Mouse (Mus musculus) mature B cell (primary cell): ENCODE data around the gene H2al2a.
"Not testable (repeated sequence)": the region's sequence is repeated elsewhere in the genome, so short reads cannot be mapped to it uniquely, and the experiment has no call there.

Source experiments
- in situ Hi-C: fragments of 300-500 bp; cut with MboI; formaldehyde crosslinking; loops from 2 replicates; pipeline ENCODE4 v1.14.3; 2019

H2al2a gene

DNA sequence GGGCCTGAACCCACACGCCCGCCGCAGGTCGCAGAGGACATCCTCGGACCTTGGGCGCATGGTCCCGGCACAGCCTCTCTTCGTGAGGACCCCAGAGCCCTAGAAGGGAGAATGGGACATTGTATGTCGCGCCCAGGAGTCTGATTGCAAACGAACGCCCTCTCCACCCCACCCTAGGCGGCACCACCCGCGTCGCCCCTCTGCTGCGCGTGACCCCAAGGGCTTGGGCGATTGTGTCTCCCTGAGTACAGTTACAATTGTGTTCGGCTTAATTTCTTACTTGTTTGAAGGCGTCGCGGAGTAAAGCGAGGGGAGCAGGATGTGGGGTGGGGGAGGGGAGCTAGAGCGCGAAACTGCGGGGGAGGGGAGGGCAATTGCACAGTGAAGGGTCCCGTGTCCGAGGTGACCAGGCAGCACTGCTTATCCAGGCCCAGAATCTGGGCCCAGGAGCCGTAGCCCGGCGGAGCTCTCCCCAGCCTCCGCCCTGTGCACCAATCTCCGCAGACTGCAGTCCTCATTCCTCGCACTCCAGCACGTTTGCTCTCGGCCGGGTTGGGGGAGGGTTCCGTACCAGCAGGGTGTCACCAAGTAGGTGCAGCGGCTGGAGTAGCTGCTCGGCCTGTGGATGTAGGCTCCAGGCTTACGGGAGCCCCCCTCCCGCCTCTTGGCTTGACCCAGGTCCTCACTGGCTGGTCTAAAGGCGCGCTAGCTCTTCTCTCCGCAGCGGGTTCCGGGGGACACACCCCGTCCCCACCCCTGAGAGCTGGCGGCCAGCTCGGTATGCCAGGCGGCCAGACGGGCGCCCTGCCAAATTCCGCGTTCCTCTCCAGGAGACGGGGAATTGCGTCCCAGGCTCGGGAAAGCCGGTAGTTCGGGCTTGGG, 31.6 kb upstream of the H2al2a start:
- in situ Hi-C loops, result loop anchor here (10.0 to 25.0 kb wide), 2 partner anchors 176 to 659 kb away; partner anchors contain the start of genes Bmi1 and Spag6

DNA sequence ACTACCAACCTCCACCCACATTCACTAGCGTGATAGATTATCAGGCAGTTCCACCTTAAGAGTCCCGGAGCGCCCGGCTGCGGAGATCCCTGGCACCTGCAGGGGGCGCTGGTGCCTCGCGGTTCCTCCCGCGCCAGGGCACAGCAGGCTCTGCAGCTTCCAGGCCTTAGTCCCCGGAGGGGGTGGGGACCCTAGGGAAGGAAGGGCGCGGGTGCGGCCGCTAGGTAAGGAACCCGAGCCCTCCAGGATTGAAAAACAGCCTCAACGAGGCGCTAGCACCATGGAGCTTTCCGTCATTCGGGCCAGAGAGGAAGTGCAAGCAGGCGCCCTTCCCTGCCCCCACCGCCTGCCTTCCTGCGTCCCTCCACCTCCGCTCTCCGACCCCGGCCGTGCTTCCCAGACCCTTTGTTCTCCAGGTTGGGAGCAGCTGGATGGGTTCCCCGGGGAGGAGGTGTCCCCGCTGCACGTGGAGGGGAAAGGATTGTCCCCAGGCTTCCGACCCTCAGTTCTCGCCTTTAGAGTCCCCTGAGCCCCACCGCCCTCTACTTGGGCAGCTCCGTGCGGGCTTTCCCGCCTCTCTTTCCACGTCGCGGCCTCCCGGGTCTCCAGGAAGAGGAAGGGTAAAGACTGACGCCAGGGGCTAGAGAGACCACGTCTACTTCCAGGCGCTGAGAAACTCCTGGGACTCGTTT, 30.8 kb upstream of the H2al2a start:
- in situ Hi-C loops, result loop anchor here (10.0 to 25.0 kb wide), 2 partner anchors 177 to 660 kb away; partner anchors contain the start of genes Bmi1 and Spag6

DNA sequence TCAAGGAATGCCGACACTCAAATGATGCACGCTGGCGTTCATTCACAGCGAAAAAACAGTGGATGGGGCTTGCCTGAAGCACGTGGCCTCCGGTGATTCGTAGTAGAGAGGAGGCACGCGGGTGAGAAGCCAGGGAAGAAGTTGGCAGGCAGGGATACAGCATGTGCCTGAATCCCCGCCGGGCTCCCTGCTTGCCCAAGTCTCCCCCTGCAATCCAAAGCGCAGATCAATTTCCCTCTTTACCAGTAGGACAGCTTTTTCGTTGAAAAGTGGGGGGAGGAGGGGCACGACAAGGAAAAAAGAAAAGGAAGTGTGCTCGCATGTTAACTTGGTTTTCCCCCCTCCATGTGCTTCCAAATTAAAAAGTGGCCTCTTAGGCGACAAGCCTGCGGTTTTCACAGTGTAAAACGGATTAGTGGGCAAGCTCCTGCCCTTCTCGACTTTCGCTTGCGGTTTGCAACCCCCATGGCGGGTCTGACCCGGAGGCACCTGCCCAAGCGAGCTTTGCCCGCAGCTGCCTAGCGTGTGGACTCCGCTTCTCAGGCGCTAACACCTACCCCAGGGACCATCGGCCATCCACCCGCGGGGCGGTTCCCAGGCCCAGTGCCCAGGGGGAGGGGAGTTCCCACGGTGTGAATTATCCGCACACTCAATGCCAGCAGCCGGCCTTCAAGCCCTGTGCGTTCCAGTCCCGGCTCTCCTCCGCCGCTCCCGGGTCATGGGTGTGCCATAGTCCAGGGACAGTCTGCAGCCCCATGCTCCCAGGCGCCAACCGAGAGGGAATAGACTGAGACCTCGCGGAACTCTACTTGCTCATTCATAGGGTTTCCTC, 29.6 kb upstream of the H2al2a start:
- in situ Hi-C loops, result loop anchor here (10.0 to 25.0 kb wide), 2 partner anchors 178 to 661 kb away; partner anchors contain the start of genes Bmi1 and Spag6

DNA sequence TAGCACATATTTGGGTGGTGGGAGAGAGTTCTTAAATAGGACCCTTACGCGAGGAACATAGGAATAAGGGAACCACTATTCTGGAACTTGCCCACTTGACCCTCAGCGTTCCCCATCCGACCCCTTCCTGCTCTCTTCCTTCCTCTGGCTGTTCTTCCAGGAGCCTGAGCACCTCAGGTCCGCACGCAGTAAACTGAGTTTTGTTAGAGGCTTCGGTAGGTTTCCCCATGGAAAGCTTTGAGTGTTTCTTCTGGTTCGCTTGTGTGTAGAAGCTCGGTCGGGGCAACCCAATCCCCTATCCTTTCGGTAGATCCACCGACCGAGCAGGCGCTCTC, 29.0 kb upstream of the H2al2a start:
- in situ Hi-C loops, result loop anchor here (10.0 to 25.0 kb wide), 2 partner anchors 179 to 662 kb away; partner anchors contain the start of genes Bmi1 and Spag6

DNA sequence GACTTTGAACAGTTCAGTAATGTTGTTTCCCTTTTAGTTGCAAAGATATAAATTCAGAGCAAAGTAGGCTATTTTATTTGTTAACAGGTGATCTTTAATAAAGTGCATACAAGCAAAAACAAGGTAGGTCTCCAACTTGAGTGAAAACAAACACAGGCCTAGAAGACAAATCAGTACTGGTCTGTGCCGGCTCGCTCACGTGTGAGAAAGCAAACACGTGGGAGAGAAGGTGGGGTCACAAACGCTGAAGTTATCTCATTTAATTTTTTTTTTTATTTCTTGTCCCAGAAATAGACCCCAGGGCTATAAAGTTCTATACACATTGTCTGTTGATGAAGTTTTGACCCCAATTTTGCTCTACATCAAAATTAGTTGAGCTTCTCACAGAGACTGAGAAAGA, 28.4 kb upstream of the H2al2a start:
- in situ Hi-C loops, result loop anchor here (10.0 to 25.0 kb wide), 2 partner anchors 180 to 662 kb away; partner anchors contain the start of genes Bmi1 and Spag6

DNA sequence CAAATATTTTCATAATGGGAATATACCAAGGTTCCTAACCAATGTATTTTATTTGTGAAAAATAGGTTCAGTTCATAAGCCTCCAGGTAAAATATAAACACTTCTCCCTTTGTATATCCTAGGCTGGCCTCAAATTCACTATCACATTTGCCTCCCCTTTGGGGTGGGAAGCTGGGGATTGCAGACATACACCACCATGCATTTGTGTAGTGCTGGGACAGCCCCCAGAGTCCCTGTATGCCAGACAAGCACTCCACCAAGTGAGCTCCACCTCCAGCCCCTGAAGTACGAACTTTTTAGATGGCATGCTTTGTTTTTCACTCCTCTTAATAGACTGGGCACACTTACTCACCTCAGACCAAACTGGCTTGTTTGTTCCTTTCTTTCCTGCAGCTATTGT, 26.1 kb upstream of the H2al2a start:
- in situ Hi-C loops, result loop anchor here (10.0 kb wide), 1 partner anchor 182 kb away; no protein-coding TSS in a partner anchor

DNA sequence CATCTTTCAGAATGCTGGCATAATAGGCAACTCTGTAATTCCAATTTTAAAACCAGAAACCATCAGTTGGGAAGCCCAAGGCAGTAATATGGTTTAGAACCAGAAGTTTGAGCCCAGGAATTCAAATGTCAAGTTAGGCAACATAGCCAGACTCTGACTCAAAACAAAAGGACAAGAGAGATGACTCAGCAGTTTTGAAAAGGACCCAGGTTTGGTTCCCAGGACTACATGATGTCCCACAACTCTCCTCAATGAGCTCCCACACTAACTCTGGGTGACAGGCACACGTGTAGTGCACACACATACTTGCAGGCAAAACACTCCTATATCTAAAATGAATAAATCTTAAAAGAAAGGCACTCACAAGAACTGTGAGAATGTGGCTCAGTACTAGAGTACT, 22.4 kb upstream of the H2al2a start:
- in situ Hi-C loops, result no loop called here

DNA sequence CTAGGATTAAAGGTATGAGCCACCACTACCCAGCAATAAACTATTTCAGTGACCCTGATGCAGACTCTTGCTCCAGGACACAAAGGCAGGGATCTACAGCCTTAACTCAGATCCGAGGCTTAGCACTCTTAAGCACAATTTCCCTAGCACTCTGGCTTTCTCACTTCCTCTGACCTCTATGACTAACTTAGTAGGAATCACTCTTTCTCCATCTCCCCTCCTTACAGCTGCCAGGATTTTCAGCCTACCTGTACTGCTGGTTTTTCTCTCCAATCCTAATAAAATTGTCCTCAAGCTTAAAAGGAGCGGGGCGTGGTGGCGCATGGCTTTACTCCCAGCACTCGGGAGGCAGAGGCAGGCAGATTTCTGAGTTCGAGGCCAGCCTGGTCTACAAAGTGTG, 20.6 kb upstream of the H2al2a start:
- in situ Hi-C loops, result no loop called here

DNA sequence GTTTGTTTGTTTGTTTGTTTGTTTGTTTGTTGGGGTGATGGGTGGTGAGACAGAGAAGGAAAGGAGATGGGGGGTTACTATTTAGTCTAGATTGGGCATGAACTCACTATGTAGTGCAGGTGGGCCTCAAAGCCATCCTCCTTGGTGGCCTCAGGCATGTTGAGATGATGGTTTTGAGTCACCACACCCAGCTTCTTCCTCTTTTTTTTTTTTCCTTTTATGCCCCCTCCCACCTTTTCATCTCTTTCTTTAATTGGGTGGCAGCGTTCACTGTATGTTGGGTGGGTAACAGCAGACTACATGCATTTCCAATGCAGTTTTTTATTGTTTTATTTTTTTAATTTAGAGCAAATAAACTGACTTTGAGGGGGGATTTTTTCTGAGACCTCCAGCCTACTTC, 19.9 kb upstream of the H2al2a start:
- in situ Hi-C loops, result no loop called here

DNA sequence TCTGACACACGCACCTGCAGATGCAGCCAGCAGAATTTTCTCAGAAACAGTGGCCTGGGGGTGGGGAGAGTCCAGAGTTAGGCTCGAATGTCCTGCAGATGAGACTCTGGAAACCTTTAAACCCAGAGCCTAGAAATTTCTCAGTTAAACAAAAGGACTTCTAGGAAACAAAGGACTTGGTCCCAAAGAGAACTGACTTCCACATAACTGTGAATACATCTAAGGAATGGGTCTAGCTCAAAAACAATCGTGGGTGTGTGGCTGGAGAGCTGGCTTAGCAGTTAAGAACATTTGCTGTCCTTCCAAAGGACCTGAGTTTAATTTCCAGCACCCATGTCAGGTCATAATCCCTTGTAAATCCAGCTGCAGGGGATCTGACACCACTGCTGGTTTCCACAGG, 18.8 kb upstream of the H2al2a start:
- in situ Hi-C loops, result no loop called here

DNA sequence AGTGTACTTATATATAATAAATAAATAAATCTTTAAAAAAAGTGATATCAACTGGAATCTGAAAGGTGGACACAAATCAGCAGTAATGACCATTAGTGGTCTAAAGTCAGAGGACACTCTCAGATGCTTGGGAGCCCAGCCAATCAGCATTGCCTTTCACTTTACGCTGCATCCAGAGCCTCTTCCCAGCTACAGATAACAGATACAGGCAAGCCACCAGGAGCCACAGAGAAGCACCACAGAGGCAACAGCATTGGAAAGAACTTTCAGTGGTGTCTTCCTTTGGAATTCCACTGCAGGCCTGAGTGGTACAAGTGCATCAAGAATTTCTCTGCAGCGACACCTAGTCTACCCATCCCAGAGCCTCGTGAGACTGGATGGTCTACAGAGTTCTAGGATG, 16.1 kb upstream of the H2al2a start:
- in situ Hi-C loops, result no loop called here

DNA sequence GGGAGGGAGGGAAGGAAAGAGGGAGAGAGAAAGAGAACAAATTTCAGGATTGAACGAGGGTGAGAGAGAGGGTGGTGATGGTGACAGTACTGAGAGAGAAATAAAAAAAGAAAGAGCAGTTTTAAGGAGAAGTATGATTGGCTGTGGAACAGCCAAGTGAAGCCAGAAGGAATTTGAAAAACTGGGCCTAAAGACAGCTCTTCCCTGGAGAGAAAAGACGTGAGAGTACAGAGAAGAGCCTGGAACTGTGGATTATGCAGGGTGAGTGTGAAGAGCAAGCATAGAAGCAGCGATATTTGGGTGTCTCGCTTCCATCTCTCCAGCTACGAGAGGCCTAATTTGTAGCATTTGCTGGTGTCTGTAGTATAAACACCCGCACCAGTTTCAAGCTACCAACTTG, 14.5 kb upstream of the H2al2a start:
- in situ Hi-C loops, result no loop called here

DNA sequence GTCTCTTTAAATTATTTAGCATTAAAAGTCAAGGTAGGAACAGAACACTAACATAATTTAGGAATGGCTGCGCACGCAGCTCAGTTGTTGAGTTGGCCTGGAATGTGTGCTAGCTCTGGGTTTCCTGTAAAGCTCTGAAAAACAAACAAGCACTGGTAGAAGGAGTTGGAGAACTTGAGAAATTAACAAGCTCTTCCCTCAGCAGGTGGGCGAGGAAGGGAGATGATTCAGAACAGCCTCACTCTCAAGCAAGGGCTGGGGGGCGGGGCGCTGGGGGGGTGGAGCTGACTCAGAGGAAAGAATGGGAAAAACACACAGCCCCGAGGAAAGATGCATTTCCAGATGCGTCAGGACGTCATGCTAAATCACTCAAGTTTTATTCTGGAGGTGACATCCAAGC, 8.4 kb upstream of the H2al2a start:
- in situ Hi-C loops, result no loop called here

DNA sequence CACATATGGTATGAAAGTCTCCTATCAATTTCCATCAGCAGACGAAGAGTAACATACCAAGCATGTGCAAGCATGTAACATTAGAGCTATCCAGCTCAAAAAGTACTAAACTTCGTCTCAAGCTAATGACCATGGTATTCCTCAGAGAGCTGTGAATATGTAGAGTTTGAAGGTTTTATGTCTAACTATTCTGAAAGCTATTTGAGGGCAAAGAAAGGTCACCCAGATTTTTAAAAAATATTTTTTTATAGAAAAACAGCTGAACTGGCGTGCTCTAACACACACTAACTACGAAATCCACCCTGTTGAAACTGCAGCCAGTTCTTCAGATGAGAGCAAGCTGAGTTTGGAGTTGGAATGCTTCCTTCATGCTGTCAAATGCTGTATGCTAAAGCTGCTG, 7.5 kb upstream of the H2al2a start:
- in situ Hi-C loops, result no loop called here

DNA sequence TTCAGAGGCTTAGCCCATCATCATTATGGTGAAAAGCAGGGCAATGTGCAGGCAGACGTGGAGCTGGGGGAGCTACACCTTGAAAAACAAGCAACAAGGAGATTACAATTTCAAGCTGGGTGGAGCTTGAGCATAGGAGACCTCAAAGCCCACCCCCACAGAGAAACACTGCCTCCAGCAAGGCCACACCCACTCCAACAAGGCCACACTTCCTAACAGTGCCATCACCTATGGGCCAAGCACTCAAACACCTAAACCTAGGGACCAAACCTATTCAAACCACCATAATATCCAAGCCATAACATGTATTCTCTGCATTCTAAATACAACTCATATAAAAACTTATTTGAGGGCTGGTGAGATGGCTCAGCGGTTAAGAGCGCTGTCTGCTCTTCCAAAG, 5.5 kb upstream of the H2al2a start:
- in situ Hi-C loops, result no loop called here

DNA sequence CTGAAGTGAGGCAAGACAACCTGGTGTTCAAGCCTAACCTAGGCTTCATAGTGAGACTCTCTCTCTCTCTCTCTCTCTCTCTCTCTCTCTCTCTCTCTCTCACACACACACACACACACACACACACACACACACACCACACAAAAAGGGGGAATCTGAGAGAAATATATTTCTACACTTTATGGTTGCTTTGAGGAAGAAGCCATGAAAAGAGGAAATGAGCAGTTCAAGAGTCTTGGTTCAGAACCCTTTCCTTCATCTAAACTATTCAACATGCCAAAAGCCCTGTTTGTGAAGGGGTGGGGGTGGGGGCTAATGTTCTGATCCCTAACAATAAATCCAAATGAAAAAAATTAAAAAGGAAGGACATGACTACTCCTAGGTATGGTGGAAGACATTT, 7.2 kb downstream of the H2al2a start:
- in situ Hi-C loops, result no loop called here

DNA sequence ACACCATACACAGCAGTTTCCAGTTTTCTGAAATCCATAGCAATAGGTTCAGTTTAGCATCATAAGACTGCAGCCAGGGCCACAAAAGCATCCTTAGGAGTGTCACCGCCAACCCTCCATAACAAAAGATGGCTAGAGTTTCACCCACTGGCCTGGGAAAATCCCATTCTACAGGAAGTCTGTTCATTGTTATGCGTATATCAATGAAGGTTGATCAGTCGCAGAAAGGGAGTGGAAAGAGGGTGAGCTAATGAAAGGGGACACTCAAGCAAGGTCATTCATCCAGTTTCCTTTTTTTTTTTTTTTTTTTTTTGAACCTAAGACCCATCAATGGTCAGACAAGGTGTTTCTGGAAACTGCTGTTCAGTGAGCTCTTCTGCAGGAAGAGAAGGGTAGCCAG, 7.6 kb downstream of the H2al2a start:
- in situ Hi-C loops, result no loop called here

DNA sequence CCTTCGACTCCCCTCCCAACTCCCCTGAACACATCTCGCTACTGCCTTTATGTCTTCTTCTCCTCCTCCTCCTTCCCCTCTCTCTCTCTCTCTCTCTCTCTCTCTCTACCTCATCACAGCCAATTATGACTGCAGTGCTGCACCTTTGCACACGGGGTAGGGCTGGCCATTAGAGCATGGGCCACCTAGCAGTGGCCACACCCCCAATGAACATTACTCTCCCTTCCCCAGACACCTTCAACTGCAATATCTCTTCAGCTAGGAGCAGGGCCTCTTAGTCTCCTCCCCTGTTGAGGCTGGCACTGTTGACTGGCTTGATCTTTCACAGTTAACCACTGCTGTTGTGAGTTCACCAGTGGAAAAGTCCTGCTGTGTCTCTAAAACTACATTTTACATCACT, 10.1 kb downstream of the H2al2a start:
- in situ Hi-C loops, result no loop called here

DNA sequence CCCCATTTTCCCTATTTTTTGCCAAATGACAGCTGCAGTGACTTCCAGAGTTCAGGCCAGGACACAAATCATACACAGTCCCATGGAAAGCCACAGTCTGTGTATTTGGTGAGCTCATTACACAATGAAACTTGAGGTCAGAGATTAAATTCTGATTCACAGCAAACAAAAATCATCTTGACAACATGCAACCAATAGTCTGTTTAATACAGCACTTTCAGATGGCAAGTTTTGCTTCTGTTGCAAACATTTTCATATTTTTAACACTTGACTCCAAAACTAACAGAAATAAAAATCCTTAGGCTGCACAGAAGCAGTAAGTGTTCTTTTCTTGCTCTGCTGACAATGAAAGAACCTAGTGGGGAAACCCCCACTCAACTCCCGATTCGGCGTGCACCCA, 12.0 kb downstream of the H2al2a start:
- in situ Hi-C loops, result no loop called here

DNA sequence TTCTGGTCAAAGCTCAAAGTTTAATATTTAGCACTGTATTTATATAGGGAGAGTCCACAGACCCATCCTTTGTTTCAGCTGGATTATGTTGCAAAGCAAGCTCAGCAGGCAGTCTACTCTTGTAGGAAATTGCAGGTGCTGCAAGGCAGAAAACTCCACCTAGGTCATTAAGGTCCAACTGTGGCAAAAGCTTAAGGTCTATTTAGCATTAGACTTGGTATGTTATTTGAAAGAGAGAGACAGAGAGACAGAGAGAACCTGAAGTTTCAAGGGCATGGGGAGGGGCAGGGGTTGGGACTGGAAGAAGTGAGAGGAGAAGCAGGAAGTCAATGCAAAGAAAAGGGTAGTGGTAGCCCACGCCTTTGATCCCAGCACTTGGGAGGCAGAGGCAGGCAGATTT, 14.0 kb downstream of the H2al2a start:
- in situ Hi-C loops, result no loop called here

DNA sequence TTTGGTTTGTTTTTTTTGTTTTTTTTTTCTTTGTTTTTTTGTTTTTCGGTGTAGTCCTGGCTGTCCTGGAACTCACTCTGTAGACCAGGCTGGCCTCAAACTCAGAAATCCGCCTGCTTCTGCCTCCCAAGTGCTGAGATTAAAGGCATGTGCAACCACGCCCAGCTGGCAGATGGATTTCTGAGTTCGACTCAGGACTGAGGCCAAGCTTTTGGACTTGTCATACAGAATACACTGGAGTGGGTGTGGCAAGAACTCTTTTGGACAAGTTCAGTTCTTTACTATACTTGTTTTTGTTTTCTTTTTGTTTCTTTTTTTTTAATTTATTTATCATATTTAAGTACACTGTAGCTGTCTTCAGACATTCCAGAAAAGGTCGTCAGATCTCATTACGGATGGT, 18.1 kb downstream of the H2al2a start:
- in situ Hi-C loops, result no loop called here

DNA sequence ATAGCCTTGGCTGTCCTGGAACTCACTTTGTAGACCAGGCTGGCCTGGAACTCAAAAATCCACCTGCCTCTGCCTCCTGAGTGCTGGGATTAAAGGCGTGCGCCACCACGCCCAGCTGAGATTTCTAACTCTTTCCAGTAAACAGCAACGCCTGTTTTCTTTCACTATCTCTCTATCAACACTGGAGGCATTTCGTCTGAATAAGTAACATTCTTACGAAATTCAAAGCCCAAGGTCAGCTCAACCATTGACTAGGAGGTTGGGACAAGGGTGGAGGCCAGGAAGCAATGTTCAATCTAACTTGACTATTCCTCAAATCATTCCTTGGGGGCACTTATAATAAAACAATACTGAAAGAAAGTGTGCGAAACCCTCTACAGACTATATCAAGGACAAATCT, 18.5 kb downstream of the H2al2a start:
- in situ Hi-C loops, result not testable (repeated sequence)
